Mouse (Mus musculus) heart, postnatal 0 days (tissue): Measurements from ENCODE around the gene Mgrn1. TPM values are rescaled to one million over a fixed set of nuclear protein-coding genes. Genes with fewer than 3 reads are reported as not detected.

Experiments used
- ATAC-seq: fragments of 200-750 bp; cut with Nextera tagmentation; 2 replicates; pipeline ENCODE4 v1.8.0; 2017; ENCODE audit warnings: low read depth, moderate number of reproducible peaks, moderate library complexity; ENCODE audit not compliant: insufficient read depth
- DNase-seq: peaks from one replicate; pipeline ENCODE4 v3.0.0-alpha.2; 2016; ENCODE audit warnings: low spot score
- H3K27ac ChIP-seq: fragments of 300-500 bp; sonication (generic); 2 replicates; pipeline ENCODE4 v1.5.1; 2014; ENCODE audit warnings: low read depth, mild to moderate bottlenecking
- H3K27me3 ChIP-seq: fragments of 300-500 bp; sonication (generic); 2 replicates; pipeline ENCODE4 v1.6.1; 2014; ENCODE audit warnings: low read length, mixed read lengths; ENCODE audit not compliant: control insufficient read depth, insufficient read depth
- H3K36me3 ChIP-seq: fragments of 300-500 bp; sonication (generic); replicated peaks from 2 replicates; pipeline ENCODE4 v1.6.1; 2014; ENCODE audit warnings: low read length, mixed read lengths; ENCODE audit not compliant: control insufficient read depth, insufficient read depth
- H3K4me1 ChIP-seq: fragments of 300-500 bp; sonication (generic); 2 replicates; pipeline ENCODE4 v1.6.1; 2014; ENCODE audit warnings: antibody characterized with exemption; ENCODE audit not compliant: control insufficient read depth, insufficient read depth
- H3K4me2 ChIP-seq: fragments of 300-500 bp; sonication (generic); 2 replicates; pipeline ENCODE4 v1.6.1; 2014; ENCODE audit warnings: low read depth, mild to moderate bottlenecking, low read length, moderate library complexity
- H3K4me3 ChIP-seq: fragments of 300-500 bp; sonication (generic); 2 replicates; pipeline ENCODE4 v1.5.1; 2014; ENCODE audit warnings: low read depth, low read length
- H3K9ac ChIP-seq: fragments of 300-500 bp; sonication (generic); replicated peaks from 2 replicates; pipeline ENCODE4 v1.6.1; 2014; ENCODE audit warnings: low read depth, low read length, mixed read lengths
- H3K9me3 ChIP-seq: fragments of 300-500 bp; sonication (generic); replicated peaks from 2 replicates; pipeline ENCODE4 v1.6.1; 2016; ENCODE audit warnings: low read length; ENCODE audit not compliant: control insufficient read depth
- CTCF ChIP-seq: IDR thresholded peaks from 2 replicates; pipeline ENCODE4 v1.5.1; 2016; ENCODE audit warnings: antibody characterized with exemption, control low read depth, low read depth
- EP300 ChIP-seq: IDR thresholded peaks from 2 replicates; pipeline ENCODE4 v1.6.1; 2016; ENCODE audit warnings: antibody characterized with exemption, low read depth
- WGBS: fragments of 180-500 bp; shearing (Covaris S2); extraction: QIAGEN DNeasy Blood & Tissue Kit; methylation state at CpG from one replicate; pipeline ENCODE4 v1.1.7; 2014; 5-methylcytosine and 5-hydroxymethylcytosine counted together
- polyA plus RNA-seq: library from polyadenylated mRNA; unstranded; fragments of >200 nt; fragmentation: Nextera tagmentation; extraction: Ambion mirVana; gene quantifications from 2 replicates; pipeline ENCODE4 v1.2.1, GENCODE M21; 2015
- total RNA-seq: library from RNA; depleted of rRNA; stranded (reverse); fragments of >200 nt; gene quantifications from 2 replicates; pipeline ENCODE4 v1.2.3, GENCODE M21; 2014; ENCODE audit warnings: low replicate concordance

Gene Mgrn1
- total and polyA plus RNA-seq, 2 experiments from 2014 or later: 159 to 223 TPM

- H3K4me2 ChIP-seq: peak overlapping the region; percentile 74
- H3K36me3 ChIP-seq: peaks cover 7% of the 10 kb centered on the region; the same call in 1 of the 2 replicates
- DNase-seq: peak; percentile 34
- under 1% methylated on average over 53 of the region's 54 CpGs for WGBS
- H3K4me1 ChIP-seq: peaks cover 28% of the 10 kb centered on the region
- H3K9me3 ChIP-seq: no peaks in the 10 kb centered on the region
- peak; percentile 3; the same call in 1 of the 2 replicates for ATAC-seq
- TF ChIP-seq EP300 (no peak), CTCF (no peak)
- peak overlapping the region; percentile 83 for H3K9ac ChIP-seq
- H3K4me3 ChIP-seq: peak overlapping the region; percentile 64
- H3K27ac ChIP-seq: peak overlapping the region; percentile 98
- no peaks in the 10 kb centered on the region for H3K27me3 ChIP-seq
Measured at GRCm38 (mm10) chr16:4879101-4879707, 6.8 kb upstream of the Mgrn1 start.

DNA sequence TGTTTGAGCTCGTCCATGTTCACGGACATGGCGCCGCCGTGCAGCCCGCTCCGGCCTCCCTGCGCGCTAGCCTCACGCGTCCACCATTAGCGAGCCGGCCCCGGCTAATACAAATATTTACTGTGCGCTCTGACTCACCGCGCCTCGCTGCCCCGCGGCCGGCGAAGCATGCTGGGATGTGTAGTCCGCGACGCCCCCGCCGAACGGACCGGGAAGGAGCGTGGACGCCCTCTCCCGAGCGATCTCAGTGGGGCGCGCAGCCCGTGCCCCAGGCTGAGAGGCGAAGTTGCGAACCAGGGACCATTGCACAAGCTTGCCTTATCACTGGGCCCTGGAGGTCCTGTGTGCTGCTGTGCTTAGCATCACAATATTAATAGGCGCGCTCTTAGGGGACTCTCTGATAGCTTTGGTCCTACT is 6.3 kb upstream of the Mgrn1 start:
- WGBS: under 1% methylated on average over 40 of the region's 40 CpGs
- TF ChIP-seq CTCF (peak; percentile 28; the same call in 1 of the 2 replicates), EP300 (no peak)

DNA sequence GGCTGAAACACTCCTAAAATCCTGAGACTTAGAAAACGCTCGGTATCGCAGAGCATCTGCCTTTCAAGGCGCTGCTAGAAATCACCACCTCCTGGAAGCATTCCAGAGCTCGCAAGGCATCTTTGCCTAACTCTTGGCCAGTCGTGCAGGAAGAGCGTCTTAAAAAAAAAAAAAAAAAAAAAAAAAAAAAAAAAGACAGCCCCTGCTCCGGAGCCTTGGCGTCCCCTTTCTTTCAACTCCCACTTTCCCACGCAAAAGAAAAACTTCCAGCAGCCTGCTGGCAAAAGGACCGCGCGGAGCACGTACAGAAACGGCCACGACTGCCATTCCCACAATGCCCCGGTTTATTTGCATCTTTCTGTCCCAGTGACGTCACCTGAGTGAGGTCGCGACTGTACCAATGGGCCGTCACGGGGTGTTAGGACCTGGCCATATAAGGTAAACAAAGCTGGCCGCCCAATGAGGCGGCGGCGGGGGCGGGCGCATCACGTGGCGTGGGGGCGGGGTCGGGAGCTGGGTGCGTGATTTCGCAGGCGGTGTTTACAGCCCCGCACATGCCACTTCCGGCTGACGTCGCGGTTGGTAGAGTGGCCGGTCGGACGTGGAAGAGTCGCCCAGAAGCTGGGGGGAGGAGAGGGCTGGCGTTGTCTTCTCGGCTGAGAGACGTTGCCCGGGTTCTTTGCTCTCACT is 5.8 kb upstream of the Mgrn1 start, which contains the start of gene Ubald1:
TSS of gene Ubald1 (minus strand) at position 180 of the 690 bp plus-strand sequence.
- Histone ChIP-seq H3K36me3 (no peaks in the 10 kb centered on the region), H3K9me3 (no peaks in the 10 kb centered on the region), H3K4me3 (peak within 1 kb of the TSS; percentile 64), H3K27me3 (no peaks in the 10 kb centered on the region), H3K9ac (peak within 1 kb of the TSS; percentile 83), H3K4me2 (peak within 1 kb of the TSS; percentile 87), H3K27ac (peak within 1 kb of the TSS; percentile 98), H3K4me1 (peaks cover 30% of the 10 kb centered on the region)
- no peak for TF ChIP-seq CTCF
- peak; percentile 86 for TF ChIP-seq EP300
- DNase-seq (peak; percentile 99), ATAC-seq (peak; percentile 89)
- under 1% methylated on average over 45 of the region's 48 CpGs for WGBS

More for the DNA sequence above, 6.3 kb upstream of the Mgrn1 start:
- Histone ChIP-seq H3K27me3 (no peaks in the 10 kb centered on the region), H3K4me3 (peak overlapping the region; percentile 64), H3K36me3 (peaks cover 2% of the 10 kb centered on the region; the same call in 1 of the 2 replicates), H3K27ac (peak overlapping the region; percentile 98), H3K9ac (peak overlapping the region; percentile 83), H3K9me3 (no peaks in the 10 kb centered on the region), H3K4me1 (peaks cover 28% of the 10 kb centered on the region), H3K4me2 (peak overlapping the region; percentile 74)
- peak; percentile 89 for DNase-seq
- ATAC-seq: peak; percentile 71

DNA sequence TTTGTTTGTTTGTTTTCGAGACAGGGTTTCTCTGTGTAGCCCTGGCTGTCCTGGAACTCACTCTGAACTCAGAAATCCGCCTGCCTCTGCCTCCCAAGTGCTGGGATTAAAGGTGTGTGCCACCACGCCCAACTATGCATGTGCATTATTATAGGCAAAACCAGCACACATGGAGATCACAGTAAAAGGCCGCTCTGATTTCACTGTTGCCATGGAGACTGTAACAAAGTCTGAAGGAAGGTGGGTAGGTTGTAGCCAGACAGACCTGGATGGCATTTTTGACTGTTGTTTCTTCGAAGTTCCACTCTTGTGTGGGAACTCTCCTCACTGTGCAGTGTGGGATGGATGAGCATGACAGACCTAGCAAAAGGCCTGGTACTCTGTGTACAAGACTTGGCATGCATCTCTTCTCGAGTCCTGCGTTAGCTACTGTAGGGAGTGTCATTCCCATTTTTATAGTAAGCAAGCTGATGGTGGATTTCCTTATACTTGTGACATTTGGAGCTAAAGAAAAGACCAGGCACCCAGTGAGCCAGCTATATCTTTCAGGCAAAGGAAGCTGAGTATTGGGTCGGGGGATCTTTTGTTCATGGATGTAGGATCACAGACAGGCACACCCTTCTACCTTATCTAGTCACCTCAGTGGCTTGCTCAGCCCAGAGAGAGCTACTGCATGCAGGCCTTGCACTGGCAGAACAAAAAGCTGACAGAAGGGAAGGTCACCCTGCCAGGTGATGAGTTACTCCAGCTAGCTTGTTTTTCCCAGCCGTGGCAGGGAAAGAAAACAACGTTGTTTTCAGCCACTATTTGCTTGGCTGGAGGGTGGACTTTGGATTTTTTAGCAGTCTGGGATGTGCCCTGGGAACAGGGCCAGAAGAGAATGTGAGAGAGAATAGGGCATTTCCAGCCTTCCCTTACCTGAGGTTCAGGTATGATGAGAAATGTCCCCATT is 4.4 kb upstream of the Mgrn1 start:
- Histone ChIP-seq H3K36me3 (no peaks in the 10 kb centered on the region), H3K27me3 (no peaks in the 10 kb centered on the region), H3K4me1 (peaks cover 28% of the 10 kb centered on the region), H3K27ac (peak overlapping the region; percentile 98), H3K9ac (peak overlapping the region; percentile 83; the same call in 1 of the 2 replicates), H3K4me3 (peak overlapping the region; percentile 64), H3K4me2 (peak overlapping the region; percentile 87), H3K9me3 (no peaks in the 10 kb centered on the region)
- DNase-seq (no peak), ATAC-seq (no peak)
- 70% methylated on average over 10 of the region's 10 CpGs for WGBS
- TF ChIP-seq CTCF (no peak), EP300 (no peak)

GRCm38 (mm10) chr16:4884930-4885329 is 1.1 kb upstream of the Mgrn1 start:
- no peak overlapping the region for H3K9ac ChIP-seq
- ATAC-seq (no peak), DNase-seq (no peak)
- H3K36me3 ChIP-seq: no peaks in the 10 kb centered on the region
- no peak overlapping the region for H3K4me3 ChIP-seq
- H3K27ac ChIP-seq: no peak overlapping the region
- peaks cover 35% of the 10 kb centered on the region for H3K4me1 ChIP-seq
- no peaks in the 10 kb centered on the region for H3K27me3 ChIP-seq
- WGBS: 61% methylated on average over 10 of the region's 10 CpGs
- H3K4me2 ChIP-seq: no peak overlapping the region
- no peak for TF ChIP-seq CTCF
- no peak for TF ChIP-seq EP300
- H3K9me3 ChIP-seq: no peaks in the 10 kb centered on the region
